Mouse (Mus musculus) bone marrow, adult 2 months (tissue): ENCODE results near the gene Zfp330.

Source experiments
- CTCF ChIP-seq: fragments of 200-500 bp; IDR thresholded peaks from 2 replicates; pipeline ENCODE4 v1.5.1; 2011; ENCODE audit warnings: low read length, control low read depth; ENCODE audit not compliant: control insufficient read depth, insufficient read depth
- POLR2A ChIP-seq: fragments of 200-500 bp; IDR thresholded peaks from 2 replicates; pipeline ENCODE4 v1.6.1; 2011; ENCODE audit warnings: low read depth, mild to moderate bottlenecking, control low read depth, low read length, borderline replicate concordance; ENCODE audit not compliant: control insufficient read depth

GRCm38 (mm10) chr8:82743905-82744904, 29.8 kb downstream of the Zfp330 start:
- peak; percentile 61 for TF ChIP-seq CTCF
- TF ChIP-seq POLR2A, result no peak
